Mouse (Mus musculus): ENCODE data around the gene Lcn11.

GRCm38 (mm10) chr2:25754201-25754600, 22.6 kb upstream of the Lcn11 start:
- TF ChIP-seq CTCF (IDR thresholded peaks at IDR 0.05; ENCODE audit: borderline replicate concordance, extremely low read depth, insufficient read depth, insufficient read length) (no peak), POLR2A (IDR thresholded peaks at IDR 0.05; ENCODE audit: borderline replicate concordance, extremely low read depth, insufficient read depth, insufficient read length, poor library complexity, severe bottlenecking) (no peak)

Data from brain, embryonic 14.5 days (tissue).